ENCODE assay signal across 9 mouse cellular contexts in genomic region chr14:93889839-93890518, GRCm38 (mm10). TPM values are rescaled to one million over a fixed set of nuclear protein-coding genes. Genes with fewer than 3 reads are reported as not detected.
DNase-seq lines count a peak whose midpoint lies in the region; ATAC-seq and TF ChIP-seq lines count a peak whose summit lies in the region.
"Had no signal": no experiment of that assay in that cellular context is flagged by ENCODE, and none has a peak within 500 bp of the region (broad histone marks: within the 10 kb centered on the region; RNA-seq: fewer than 3 reads in every experiment).

No protein-coding gene starts in this region.

- intact Hi-C loops in gastrocnemius, postnatal 36 days (cut with DNase I): no loop called here

- DNase-seq in heart, postnatal 4 days: no peak
- no peak for DNase-seq in Patski (ENCODE audit: low read depth, low spot score)
- peak; percentile 21 for DNase-seq in embryonic facial prominence, embryonic 11.5 days (ENCODE audit: low spot score)
- no peak for DNase-seq in gastrocnemius, postnatal 36 days
- DNase-seq in MN1 (ENCODE audit: low spot score): no peak

- peaks cover 15% of the 10 kb centered on the region for H3K4me1 ChIP-seq in heart, embryonic 15.5 days (replicated peaks)
- H3K4me1 ChIP-seq in embryonic facial prominence, embryonic 11.5 days (ENCODE audit: control insufficient read depth, insufficient read depth, low read length): no peaks in the 10 kb centered on the region
- no peaks in the 10 kb centered on the region for H3K4me1 ChIP-seq in intestine, embryonic 16.5 days (ENCODE audit: control insufficient read depth, insufficient read depth, low read length)
- H3K4me1 ChIP-seq in neural tube, embryonic 15.5 days: peaks cover 36% of the 10 kb centered on the region

- under 1% methylated on average over 20 of the region's 20 CpGs for WGBS in heart, embryonic 15.5 days
- WGBS in embryonic facial prominence, embryonic 11.5 days: under 1% methylated on average over 20 of the region's 20 CpGs
- WGBS in intestine, embryonic 16.5 days: under 1% methylated on average over 20 of the region's 20 CpGs
- under 1% methylated on average over 20 of the region's 20 CpGs for WGBS in neural tube, embryonic 15.5 days

- H3K9me3 ChIP-seq in heart, embryonic 15.5 days (replicated peaks): no peaks in the 10 kb centered on the region
- H3K9me3 ChIP-seq in embryonic facial prominence, embryonic 11.5 days (replicated peaks; ENCODE audit: control insufficient read depth, low read length): no peaks in the 10 kb centered on the region
- H3K9me3 ChIP-seq in intestine, embryonic 16.5 days (ENCODE audit: control insufficient read depth, low read length): no peaks in the 10 kb centered on the region
- no peaks in the 10 kb centered on the region for H3K9me3 ChIP-seq in neural tube, embryonic 15.5 days (replicated peaks)

- peak overlapping the region; percentile 55 for H3K4me3 ChIP-seq in heart, embryonic 15.5 days
- H3K4me3 ChIP-seq in embryonic facial prominence, embryonic 11.5 days (ENCODE audit: low read depth, low read length): peak overlapping the region; percentile 57
- peak overlapping the region; percentile 64 for H3K4me3 ChIP-seq in intestine, embryonic 16.5 days (ENCODE audit: low read length)
- H3K4me3 ChIP-seq in neural tube, embryonic 15.5 days (replicated peaks): peak overlapping the region; percentile 69

- peak overlapping the region; percentile 92 for H3K4me2 ChIP-seq in heart, embryonic 15.5 days
- H3K4me2 ChIP-seq in embryonic facial prominence, embryonic 11.5 days (ENCODE audit: low read depth, low read length): peak overlapping the region; percentile 79
- H3K4me2 ChIP-seq in intestine, embryonic 16.5 days (ENCODE audit: low read depth, low read length): peak overlapping the region; percentile 96
- H3K4me2 ChIP-seq in neural tube, embryonic 15.5 days: peak overlapping the region; percentile 78

- H3K36me3 ChIP-seq in heart, embryonic 15.5 days: no peaks in the 10 kb centered on the region
- no peaks in the 10 kb centered on the region for H3K36me3 ChIP-seq in embryonic facial prominence, embryonic 11.5 days (replicated peaks; ENCODE audit: control insufficient read depth, insufficient read depth, low read depth, low read length)
- no peaks in the 10 kb centered on the region for H3K36me3 ChIP-seq in intestine, embryonic 16.5 days (ENCODE audit: control insufficient read depth, insufficient read depth, low read length)
- H3K36me3 ChIP-seq in neural tube, embryonic 15.5 days: peaks cover 4% of the 10 kb centered on the region; the same call in 1 of the 2 replicates
- H3K36me3 ChIP-seq: G1E had no signal

- POLR2A ChIA-PET in Patski (lab: Charles Lee): no interaction called here

- in situ Hi-C loops in Patski (cut with MboI; ENCODE audit: low pct_unique_long_range_greater_than_20kb): loop anchor here (10.0 kb wide), 1 partner anchor 575 kb away; no protein-coding TSS in a partner anchor

- no peak for TF ChIP-seq CTCF in Patski (IDR thresholded peaks at IDR 0.05)

- H3K27ac ChIP-seq in heart, embryonic 15.5 days: peak overlapping the region; percentile 17; the same call in 1 of the 2 replicates
- no peak overlapping the region for H3K27ac ChIP-seq in embryonic facial prominence, embryonic 11.5 days (replicated peaks; ENCODE audit: low read depth, low read length)
- H3K27ac ChIP-seq in intestine, embryonic 16.5 days (ENCODE audit: low read length): no peak overlapping the region
- peak overlapping the region; percentile 93 for H3K27ac ChIP-seq in neural tube, embryonic 15.5 days (replicated peaks)

- H3K27me3 ChIP-seq in heart, embryonic 15.5 days: no peaks in the 10 kb centered on the region
- peaks cover 55% of the 10 kb centered on the region for H3K27me3 ChIP-seq in Patski
- H3K27me3 ChIP-seq in embryonic facial prominence, embryonic 11.5 days (ENCODE audit: control insufficient read depth, insufficient read depth, low read length): no peaks in the 10 kb centered on the region
- 0 out of 2 replicates have a peak, but pooled peaks cover 2% of the 10 kb centered on the region for H3K27me3 ChIP-seq in intestine, embryonic 16.5 days (replicated peaks; ENCODE audit: control insufficient read depth, insufficient read depth, low read length)
- H3K27me3 ChIP-seq in neural tube, embryonic 15.5 days (replicated peaks): no peaks in the 10 kb centered on the region

- peak overlapping the region; percentile 51 for H3K9ac ChIP-seq in heart, embryonic 15.5 days
- peak overlapping the region; percentile 1; the same call in 1 of the 2 replicates for H3K9ac ChIP-seq in embryonic facial prominence, embryonic 11.5 days (replicated peaks; ENCODE audit: low read length)
- H3K9ac ChIP-seq in intestine, embryonic 16.5 days (ENCODE audit: low read depth, low read length): peak overlapping the region; percentile 49; the same call in 1 of the 2 replicates
- H3K9ac ChIP-seq in neural tube, embryonic 15.5 days (replicated peaks): peak overlapping the region; percentile 70

- CTCF ChIA-PET in Patski (lab: Charles Lee): no interaction called here

- ATAC-seq in heart, embryonic 15.5 days (replicated peaks; ENCODE audit: insufficient number of reproducible peaks, insufficient read depth, low FRiP score, low read depth): no peak
- ATAC-seq in Patski: peak; percentile 24
- ATAC-seq in embryonic facial prominence, embryonic 11.5 days (replicated peaks; ENCODE audit: insufficient number of reproducible peaks, low FRiP score, low TSS enrichment, low read depth): no peak; the same call in 1 of the 2 replicates
- ATAC-seq in intestine, embryonic 16.5 days: no peak; the same call in 1 of the 2 replicates
- peak; percentile 46 for ATAC-seq in neural tube, embryonic 15.5 days (ENCODE audit: low FRiP score)

RNA-seq across cellular contexts. Expression of gene Pcdh9, which starts 0.5 kb away (rescaled TPM):
- polyA plus RNA-seq in heart, embryonic 15.5 days (2015; fragmentation: Nextera tagmentation; extraction: Ambion mirVana): 8.7 and 9.3 TPM in 2 replicates
- 1 to 10 TPM; 2.7 to 3.3 TPM for total RNA-seq in heart, postnatal 4 days (2021)
- polyA plus RNA-seq in Patski (2021): not detected
- 26.7 and 27.5 TPM in 2 replicates for polyA plus RNA-seq in embryonic facial prominence, embryonic 11.5 days (2014; fragmentation: Nextera tagmentation; extraction: Ambion mirVana)
- polyA plus RNA-seq in intestine, embryonic 16.5 days (2015; fragmentation: Nextera tagmentation; extraction: Ambion mirVana): 13.6 and 14.6 TPM in 2 replicates
- polyA plus RNA-seq in neural tube, embryonic 15.5 days (2015; fragmentation: Nextera tagmentation; extraction: Ambion mirVana): 151 and 192 TPM in 2 replicates
- under 1 TPM; 0.42 to 0.74 TPM for total RNA-seq in gastrocnemius, postnatal 36 days (2021)
- polyA plus RNA-seq: G1E had no signal

Comparison
In these comparisons a context has a peak if more than half of its experiments do, and no peak if none do; other contexts are left out.
1. ATAC-seq: peak in Patski (single experiment) and neural tube, embryonic 15.5 days (single experiment); none in heart, embryonic 15.5 days (single experiment), embryonic facial prominence, embryonic 11.5 days (single experiment) and intestine, embryonic 16.5 days (single experiment).
2. H3K27ac ChIP-seq: peak in heart, embryonic 15.5 days (single experiment) and neural tube, embryonic 15.5 days (single experiment); none in embryonic facial prominence, embryonic 11.5 days (single experiment) and intestine, embryonic 16.5 days (single experiment).
3. H3K9ac ChIP-seq: peak in every context shown above with its lines; median percentile 70 in neural tube, embryonic 15.5 days; 51 in heart, embryonic 15.5 days; 49 in intestine, embryonic 16.5 days; 1 in embryonic facial prominence, embryonic 11.5 days.
4. Peak in every context shown above with its lines, with median percentiles within 50 percentile points of each other: H3K4me2 ChIP-seq and H3K4me3 ChIP-seq.